Mouse (Mus musculus) ES-CJ7 (cell line): ENCODE results near the gene Nfic.
A peak's percentile ranks its signal among the peaks of the same experiment; 100 is the strongest.

Experiments used
- DNase-seq: peaks from one replicate; pipeline ENCODE4 v3.0.0; 2011; ENCODE audit warnings: low read depth, low spot score

The Nfic gene

GRCm38 (mm10) chr10:81430831-81431525 is 24.5 kb downstream of the Nfic start:
- DNase-seq, result peak; percentile 16

- peak; percentile 56 for DNase-seq
These were observed 25.1 kb downstream of the Nfic start for GRCm38 (mm10) chr10:81430141-81430830.

GRCm38 (mm10) chr10:81429605-81430061 is 25.8 kb downstream of the Nfic start:
- peak; percentile 96 for DNase-seq

GRCm38 (mm10) chr10:81429092-81429491 is 26.3 kb downstream of the Nfic start:
- DNase-seq, result no peak

GRCm38 (mm10) chr10:81428507-81428870 is 26.9 kb downstream of the Nfic start:
- DNase-seq, result no peak

- DNase-seq, result peak; percentile 16
These were observed 27.5 kb downstream of the Nfic start for GRCm38 (mm10) chr10:81427804-81428506.

GRCm38 (mm10) chr10:81427327-81427726 is 28.1 kb downstream of the Nfic start:
- DNase-seq, result no peak

- peak; percentile 9 for DNase-seq
These were observed 28.5 kb downstream of the Nfic start for GRCm38 (mm10) chr10:81426897-81427296.

GRCm38 (mm10) chr10:81426081-81426671 is 29.3 kb downstream of the Nfic start:
- no peak for DNase-seq

GRCm38 (mm10) chr10:81425236-81425850 is 30.1 kb downstream of the Nfic start:
- DNase-seq, result peak; percentile 16

GRCm38 (mm10) chr10:81424246-81425051 is 31.0 kb downstream of the Nfic start:
- peak; percentile 40 for DNase-seq

GRCm38 (mm10) chr10:81423476-81424245 is 31.8 kb downstream of the Nfic start:
- peak; percentile 8 for DNase-seq

GRCm38 (mm10) chr10:81422661-81423217 is 32.7 kb downstream of the Nfic start:
- DNase-seq, result no peak

- DNase-seq, result no peak
These were observed 33.2 kb downstream of the Nfic start for GRCm38 (mm10) chr10:81422191-81422590.

GRCm38 (mm10) chr10:81421797-81422100 is 33.7 kb downstream of the Nfic start:
- no peak for DNase-seq

GRCm38 (mm10) chr10:81421041-81421796 is 34.2 kb downstream of the Nfic start:
- no peak for DNase-seq

GRCm38 (mm10) chr10:81420191-81420767 is 35.2 kb downstream of the Nfic start:
- peak; percentile 57 for DNase-seq

- peak; percentile 42 for DNase-seq
These were observed 36.1 kb downstream of the Nfic start for GRCm38 (mm10) chr10:81419111-81419928.
